Mouse (Mus musculus): Measurements from ENCODE around the gene Tcf12. TPM values are rescaled to one million over a fixed set of nuclear protein-coding genes. Genes with fewer than 3 reads are reported as not detected.

Tcf12 gene
- polyA plus RNA-seq, 1 experiment from 2014 or later = 47.6 TPM

GRCm38 (mm10) chr9:71894246-71894942 is 217.3 kb downstream of the Tcf12 start:
- Histone ChIP-seq H3K9ac (no peak overlapping the region), H3K4me1 (peaks cover 4% of the 10 kb centered on the region; the same call in 1 of the 2 replicates), H3K4me2 (peak overlapping the region; percentile 39), H3K4me3 (replicated peaks) (peak overlapping the region; percentile 13), H3K9me3 (no peaks in the 10 kb centered on the region), H3K27me3 (replicated peaks) (no peaks in the 10 kb centered on the region), H3K27ac (peak overlapping the region; percentile 13; the same call in 1 of the 2 replicates), H3K36me3 (no peaks in the 10 kb centered on the region)
- 54% methylated on average over 11 of the region's 11 CpGs for WGBS
- ATAC-seq (ENCODE audit: insufficient read depth, low FRiP score, low read depth) = no peak

- H3K36me3 ChIP-seq = no peaks in the 10 kb centered on the region
- no peaks in the 10 kb centered on the region; the same call in 1 of the 2 replicates for H3K4me1 ChIP-seq
- WGBS = 48% methylated on average over 5 of the region's 5 CpGs
- H3K4me2 ChIP-seq = no peak overlapping the region
- H3K9ac ChIP-seq = no peak overlapping the region
- no peaks in the 10 kb centered on the region for H3K27me3 ChIP-seq (replicated peaks)
- H3K4me3 ChIP-seq (replicated peaks) = no peak overlapping the region
- ATAC-seq (ENCODE audit: insufficient read depth, low FRiP score, low read depth) = no peak
- H3K9me3 ChIP-seq = no peaks in the 10 kb centered on the region
- no peak overlapping the region for H3K27ac ChIP-seq
Measured at GRCm38 (mm10) chr9:71888450-71888849, 223.2 kb downstream of the Tcf12 start.

GRCm38 (mm10) chr9:71880629-71881028 is 231.0 kb downstream of the Tcf12 start:
- Histone ChIP-seq H3K9ac (no peak overlapping the region), H3K9me3 (no peaks in the 10 kb centered on the region), H3K4me2 (no peak overlapping the region), H3K4me1 (peaks cover 3% of the 10 kb centered on the region; the same call in 1 of the 2 replicates), H3K4me3 (replicated peaks) (no peak overlapping the region), H3K27ac (peak overlapping the region; percentile 35; the same call in 1 of the 2 replicates), H3K27me3 (replicated peaks) (no peaks in the 10 kb centered on the region), H3K36me3 (peaks cover 13% of the 10 kb centered on the region)
- 21% methylated on average over 1 of the region's 1 CpGs for WGBS
- ATAC-seq (ENCODE audit: insufficient read depth, low FRiP score, low read depth) = peak; percentile 27; the same call in 1 of the 2 replicates

- Histone ChIP-seq H3K4me1 (peaks cover 3% of the 10 kb centered on the region; the same call in 1 of the 2 replicates), H3K27ac (peak overlapping the region; percentile 66), H3K9me3 (no peaks in the 10 kb centered on the region), H3K36me3 (peaks cover 13% of the 10 kb centered on the region), H3K4me3 (replicated peaks) (no peak overlapping the region), H3K4me2 (no peak overlapping the region), H3K27me3 (replicated peaks) (no peaks in the 10 kb centered on the region), H3K9ac (no peak overlapping the region)
- 28% methylated on average over 5 of the region's 5 CpGs for WGBS
- ATAC-seq (ENCODE audit: insufficient read depth, low FRiP score, low read depth) = no peak
Measured at GRCm38 (mm10) chr9:71879972-71880371, 231.7 kb downstream of the Tcf12 start.

- H3K27me3 ChIP-seq (replicated peaks) = no peaks in the 10 kb centered on the region
- no peaks in the 10 kb centered on the region for H3K9me3 ChIP-seq
- H3K9ac ChIP-seq = no peak overlapping the region
- no peak overlapping the region for H3K4me2 ChIP-seq
- no peak for ATAC-seq (ENCODE audit: insufficient read depth, low FRiP score, low read depth)
- 0 out of 2 replicates have a peak, but pooled peaks cover 3% of the 10 kb centered on the region for H3K4me1 ChIP-seq
- no peak overlapping the region for H3K4me3 ChIP-seq (replicated peaks)
- no peak overlapping the region; the same call in 1 of the 2 replicates for H3K27ac ChIP-seq
- WGBS = 40% methylated on average over 2 of the region's 2 CpGs
- H3K36me3 ChIP-seq = peaks cover 13% of the 10 kb centered on the region
Measured at GRCm38 (mm10) chr9:71879415-71879814, 232.3 kb downstream of the Tcf12 start.

- Histone ChIP-seq H3K9me3 (no peaks in the 10 kb centered on the region), H3K27ac (no peak overlapping the region), H3K4me3 (replicated peaks) (no peak overlapping the region), H3K9ac (no peak overlapping the region), H3K4me1 (0 out of 2 replicates have a peak, but pooled peaks cover 3% of the 10 kb centered on the region), H3K27me3 (replicated peaks) (no peaks in the 10 kb centered on the region), H3K4me2 (no peak overlapping the region), H3K36me3 (peaks cover 10% of the 10 kb centered on the region)
- WGBS = 88% methylated on average over 3 of the region's 3 CpGs
- no peak for ATAC-seq (ENCODE audit: insufficient read depth, low FRiP score, low read depth)
Measured at GRCm38 (mm10) chr9:71877867-71878266, 233.8 kb downstream of the Tcf12 start.

GRCm38 (mm10) chr9:71874761-71875160 is 236.9 kb downstream of the Tcf12 start:
- Histone ChIP-seq H3K9me3 (no peaks in the 10 kb centered on the region), H3K36me3 (peaks cover 10% of the 10 kb centered on the region), H3K4me1 (no peaks in the 10 kb centered on the region), H3K9ac (no peak overlapping the region), H3K4me3 (replicated peaks) (no peak overlapping the region), H3K27me3 (replicated peaks) (no peaks in the 10 kb centered on the region), H3K27ac (no peak overlapping the region), H3K4me2 (no peak overlapping the region)
- no peak for ATAC-seq (ENCODE audit: insufficient read depth, low FRiP score, low read depth)
- WGBS = 55% methylated on average over 2 of the region's 2 CpGs

GRCm38 (mm10) chr9:71874035-71874572 is 237.6 kb downstream of the Tcf12 start:
- WGBS = 71% methylated on average over 3 of the region's 3 CpGs
- Histone ChIP-seq H3K4me1 (no peaks in the 10 kb centered on the region), H3K4me3 (replicated peaks) (no peak overlapping the region), H3K36me3 (peaks cover 10% of the 10 kb centered on the region), H3K27ac (no peak overlapping the region), H3K27me3 (replicated peaks) (no peaks in the 10 kb centered on the region), H3K4me2 (no peak overlapping the region), H3K9me3 (no peaks in the 10 kb centered on the region), H3K9ac (no peak overlapping the region)
- no peak for ATAC-seq (ENCODE audit: insufficient read depth, low FRiP score, low read depth)

GRCm38 (mm10) chr9:71863338-71863737 is 248.3 kb downstream of the Tcf12 start:
- H3K9me3 ChIP-seq = no peaks in the 10 kb centered on the region
- WGBS = 58% methylated on average over 7 of the region's 7 CpGs
- H3K27me3 ChIP-seq (replicated peaks) = no peaks in the 10 kb centered on the region
- H3K36me3 ChIP-seq = peaks cover 6% of the 10 kb centered on the region; the same call in 1 of the 2 replicates
- no peak overlapping the region for H3K4me3 ChIP-seq (replicated peaks)
- H3K4me1 ChIP-seq = no peaks in the 10 kb centered on the region
- no peak overlapping the region for H3K9ac ChIP-seq
- H3K27ac ChIP-seq = no peak overlapping the region
- no peak for ATAC-seq (ENCODE audit: insufficient read depth, low FRiP score, low read depth)
- no peak overlapping the region for H3K4me2 ChIP-seq

GRCm38 (mm10) chr9:71861629-71862028 is 250.0 kb downstream of the Tcf12 start:
- H3K9ac ChIP-seq = no peak overlapping the region
- no peak overlapping the region for H3K4me2 ChIP-seq

GRCm38 (mm10) chr9:71857926-71858325 is 253.7 kb downstream of the Tcf12 start:
- H3K27me3 ChIP-seq (replicated peaks) = no peaks in the 10 kb centered on the region
- peaks cover 26% of the 10 kb centered on the region; the same call in 1 of the 2 replicates for H3K36me3 ChIP-seq
- no peak overlapping the region for H3K4me3 ChIP-seq (replicated peaks)
- 86% methylated on average over 1 of the region's 1 CpGs for WGBS
- no peak overlapping the region for H3K4me2 ChIP-seq
- H3K9ac ChIP-seq = no peak overlapping the region
- ATAC-seq (ENCODE audit: insufficient read depth, low FRiP score, low read depth) = no peak
- no peak overlapping the region for H3K27ac ChIP-seq
- H3K4me1 ChIP-seq = no peaks in the 10 kb centered on the region
- H3K9me3 ChIP-seq = no peaks in the 10 kb centered on the region

More at GRCm38 (mm10) chr9:71861629-71862028, 250.0 kb downstream of the Tcf12 start:
- Histone ChIP-seq H3K9me3 (no peaks in the 10 kb centered on the region), H3K27me3 (replicated peaks) (no peaks in the 10 kb centered on the region), H3K4me3 (replicated peaks) (no peak overlapping the region), H3K36me3 (peaks cover 8% of the 10 kb centered on the region; the same call in 1 of the 2 replicates), H3K4me1 (no peaks in the 10 kb centered on the region), H3K27ac (no peak overlapping the region)
- 45% methylated on average over 2 of the region's 2 CpGs for WGBS
- ATAC-seq (ENCODE audit: insufficient read depth, low FRiP score, low read depth) = no peak

- H3K4me2 ChIP-seq = no peak overlapping the region
- no peaks in the 10 kb centered on the region for H3K27me3 ChIP-seq (replicated peaks)
- 65% methylated on average over 3 of the region's 3 CpGs for WGBS
- H3K9me3 ChIP-seq = no peaks in the 10 kb centered on the region
- H3K27ac ChIP-seq = no peak overlapping the region
- H3K4me1 ChIP-seq = no peaks in the 10 kb centered on the region
- no peak for ATAC-seq (ENCODE audit: insufficient read depth, low FRiP score, low read depth)
- H3K4me3 ChIP-seq (replicated peaks) = no peak overlapping the region
- H3K36me3 ChIP-seq = peaks cover 29% of the 10 kb centered on the region; the same call in 1 of the 2 replicates
- H3K9ac ChIP-seq = no peak overlapping the region
Measured at GRCm38 (mm10) chr9:71853904-71854303, 257.8 kb downstream of the Tcf12 start.
